Mouse (Mus musculus) thymus, postnatal 0 days (tissue): ENCODE results near the gene Nme8. TPM values are rescaled to one million over a fixed set of nuclear protein-coding genes. Genes with fewer than 3 reads are reported as not detected.
A peak's percentile ranks its signal among the peaks of the same experiment; 100 is the strongest.

Experiments
- DNase-seq: peaks from one replicate; pipeline ENCODE4 v3.0.0-alpha.2; 2015; ENCODE audit warnings: low spot score
- polyA plus RNA-seq: library from polyadenylated mRNA; unstranded; fragments of >200 nt; fragmentation: Nextera tagmentation; extraction: Ambion mirVana; gene quantifications from 2 replicates; pipeline ENCODE4 v1.2.1, GENCODE M21; 2015

The Nme8 gene
- polyA plus RNA-seq, 1 experiment from 2014 or later, result not detected

- DNase-seq, result no peak
Measured at GRCm38 (mm10) chr13:19643519-19643918, 54.1 kb downstream of the Nme8 start.

- DNase-seq, result no peak
Measured at GRCm38 (mm10) chr13:19640203-19640851, 57.3 kb downstream of the Nme8 start.

- no peak for DNase-seq
Measured at GRCm38 (mm10) chr13:19636131-19636530, 61.5 kb downstream of the Nme8 start.

- DNase-seq, result no peak
Measured at GRCm38 (mm10) chr13:19630768-19631709, 66.6 kb downstream of the Nme8 start.

GRCm38 (mm10) chr13:19626473-19626872 is 71.1 kb downstream of the Nme8 start:
- no peak for DNase-seq

- DNase-seq, result no peak
Measured at GRCm38 (mm10) chr13:19624632-19625320, 72.8 kb downstream of the Nme8 start.

GRCm38 (mm10) chr13:19623228-19623905 is 74.2 kb downstream of the Nme8 start:
- no peak for DNase-seq

- no peak for DNase-seq
Measured at GRCm38 (mm10) chr13:19622573-19623227, 74.9 kb downstream of the Nme8 start, which contains the start of gene Sfrp4. Gene Sfrp4, plus strand, starts transcription at chr13:19623104.

- peak; percentile 53 for DNase-seq
Measured at GRCm38 (mm10) chr13:19619216-19619927, 78.2 kb downstream of the Nme8 start, which contains the start of gene Epdr1. Gene Epdr1, minus strand, starts transcription at chr13:19619927.

GRCm38 (mm10) chr13:19618841-19619215 is 78.8 kb downstream of the Nme8 start:
- no peak for DNase-seq

GRCm38 (mm10) chr13:19618081-19618480 is 79.5 kb downstream of the Nme8 start:
- DNase-seq, result no peak

GRCm38 (mm10) chr13:19614311-19614710 is 83.3 kb downstream of the Nme8 start:
- no peak for DNase-seq

- no peak for DNase-seq
Measured at GRCm38 (mm10) chr13:19613426-19613825, 84.2 kb downstream of the Nme8 start.

- DNase-seq, result no peak
Measured at GRCm38 (mm10) chr13:19612963-19613362, 84.6 kb downstream of the Nme8 start.

- no peak for DNase-seq
Measured at GRCm38 (mm10) chr13:19612348-19612747, 85.2 kb downstream of the Nme8 start.

- DNase-seq, result no peak
Measured at GRCm38 (mm10) chr13:19608120-19608519, 89.5 kb downstream of the Nme8 start.

GRCm38 (mm10) chr13:19604916-19605315 is 92.7 kb downstream of the Nme8 start:
- DNase-seq, result no peak

- DNase-seq, result no peak
Measured at GRCm38 (mm10) chr13:19603719-19604118, 93.9 kb downstream of the Nme8 start.

- DNase-seq, result no peak
Measured at GRCm38 (mm10) chr13:19602531-19602930, 95.1 kb downstream of the Nme8 start.

- DNase-seq, result no peak
Measured at GRCm38 (mm10) chr13:19599242-19599641, 98.4 kb downstream of the Nme8 start.
